Mouse (Mus musculus) frontal cortex, postnatal 25 days (tissue): ENCODE results near the gene Cdc42se2.

Experiments
- DNase-seq, 2 experiments: peaks; one replicate each; pipeline ENCODE4 v3.0.0; 2022; ENCODE audit warnings: low spot score in 2 of 2

Gene Cdc42se2

DNA sequence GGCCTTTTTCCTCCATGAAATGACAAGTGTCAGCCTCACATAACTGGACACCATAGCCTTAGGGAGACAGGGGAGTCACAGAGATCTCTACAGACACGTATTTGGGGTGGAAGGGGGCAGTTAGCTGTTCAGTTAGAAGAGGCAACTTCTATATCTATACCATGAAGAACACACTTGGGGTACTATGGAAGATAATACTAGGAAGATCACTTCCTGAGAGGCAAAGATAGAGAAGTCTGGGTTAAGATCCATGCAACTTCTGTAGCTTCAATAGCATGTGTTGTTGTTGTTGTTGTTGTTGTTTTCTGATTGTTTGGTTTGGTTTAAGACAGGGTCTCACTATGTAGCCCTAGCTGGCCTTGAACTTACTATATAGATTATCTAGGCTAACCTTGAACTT, 5.7 kb upstream of the Cdc42se2 start:
- no peak for DNase-seq

DNA sequence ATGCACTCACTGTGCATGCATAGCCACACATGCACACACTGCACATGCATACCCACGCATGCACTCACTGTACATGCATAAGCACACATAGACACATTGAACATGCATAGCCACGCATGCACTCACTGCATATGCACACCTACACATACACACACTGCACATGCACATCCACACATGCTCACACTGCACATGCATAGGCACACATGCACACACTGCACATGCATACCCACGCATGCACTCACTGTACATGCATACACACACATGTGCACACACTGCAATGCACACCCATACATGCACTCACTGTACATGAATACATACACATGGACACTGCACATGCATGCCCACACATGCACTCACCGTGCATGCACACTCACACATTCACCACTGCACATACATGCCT, 4.0 kb upstream of the Cdc42se2 start:
- DNase-seq: no peak

- peak; percentile 37 to 45 for DNase-seq
These were observed 502 bp downstream of the Cdc42se2 start for GRCm38 (mm10) chr11:54786858-54787487.

GRCm38 (mm10) chr11:54785566-54785965, 1.9 kb downstream of the Cdc42se2 start:
- DNase-seq: no peak

DNA sequence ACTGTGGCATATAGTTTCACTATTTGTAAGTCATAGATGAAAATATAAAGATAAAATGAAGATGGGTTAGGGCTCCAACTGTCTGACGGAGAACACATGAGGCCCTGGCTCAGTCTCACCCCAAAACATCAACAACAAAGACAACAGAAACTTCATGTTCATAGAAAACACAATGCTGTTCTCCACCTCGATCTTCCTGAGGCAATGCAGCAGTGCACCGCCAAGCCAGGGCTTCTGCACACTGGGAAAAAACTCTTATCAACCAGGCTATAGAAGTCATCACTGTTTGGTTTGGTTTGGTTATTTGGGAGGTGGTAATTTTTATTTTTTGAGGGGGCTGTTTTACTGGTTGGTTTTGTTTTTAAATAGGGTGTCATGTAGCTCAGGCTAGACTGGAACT, 3.0 kb downstream of the Cdc42se2 start:
- DNase-seq: no peak

DNA sequence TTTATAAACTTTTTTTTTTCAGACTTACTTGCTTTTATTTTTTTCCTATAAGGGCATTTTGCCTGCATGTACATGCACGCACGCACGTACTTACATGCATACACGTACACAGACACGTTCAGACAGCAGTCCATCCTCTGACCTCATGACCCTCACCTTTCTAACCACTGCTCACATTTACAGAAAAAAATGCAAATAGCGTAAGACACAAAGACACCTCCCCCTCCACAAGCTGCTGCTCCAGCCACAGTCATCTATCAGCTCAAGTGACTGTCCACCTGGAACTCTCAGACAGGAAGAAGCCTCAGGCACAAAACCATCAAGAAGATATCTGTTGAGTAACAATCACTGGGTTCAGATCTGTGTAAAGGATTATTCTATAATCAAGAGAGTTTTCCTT, 5.2 kb downstream of the Cdc42se2 start:
- no peak for DNase-seq

GRCm38 (mm10) chr11:54779946-54780345, 7.5 kb downstream of the Cdc42se2 start:
- DNase-seq: no peak

GRCm38 (mm10) chr11:54778131-54778844, 9.2 kb downstream of the Cdc42se2 start:
- no peak for DNase-seq

- no peak for DNase-seq
These were observed 9.9 kb downstream of the Cdc42se2 start for GRCm38 (mm10) chr11:54777387-54778130.

GRCm38 (mm10) chr11:54776735-54777333, 10.6 kb downstream of the Cdc42se2 start:
- DNase-seq: no peak

- no peak for DNase-seq
These were observed 11.1 kb downstream of the Cdc42se2 start for GRCm38 (mm10) chr11:54776367-54776701.

- DNase-seq: no peak
These were observed 11.7 kb downstream of the Cdc42se2 start for GRCm38 (mm10) chr11:54775628-54776366.

GRCm38 (mm10) chr11:54774282-54775078, 13.0 kb downstream of the Cdc42se2 start:
- DNase-seq: no peak

- no peak for DNase-seq
These were observed 15.9 kb downstream of the Cdc42se2 start for GRCm38 (mm10) chr11:54771549-54771948.

- DNase-seq: no peak
These were observed 17.6 kb downstream of the Cdc42se2 start for GRCm38 (mm10) chr11:54769843-54770242.

DNA sequence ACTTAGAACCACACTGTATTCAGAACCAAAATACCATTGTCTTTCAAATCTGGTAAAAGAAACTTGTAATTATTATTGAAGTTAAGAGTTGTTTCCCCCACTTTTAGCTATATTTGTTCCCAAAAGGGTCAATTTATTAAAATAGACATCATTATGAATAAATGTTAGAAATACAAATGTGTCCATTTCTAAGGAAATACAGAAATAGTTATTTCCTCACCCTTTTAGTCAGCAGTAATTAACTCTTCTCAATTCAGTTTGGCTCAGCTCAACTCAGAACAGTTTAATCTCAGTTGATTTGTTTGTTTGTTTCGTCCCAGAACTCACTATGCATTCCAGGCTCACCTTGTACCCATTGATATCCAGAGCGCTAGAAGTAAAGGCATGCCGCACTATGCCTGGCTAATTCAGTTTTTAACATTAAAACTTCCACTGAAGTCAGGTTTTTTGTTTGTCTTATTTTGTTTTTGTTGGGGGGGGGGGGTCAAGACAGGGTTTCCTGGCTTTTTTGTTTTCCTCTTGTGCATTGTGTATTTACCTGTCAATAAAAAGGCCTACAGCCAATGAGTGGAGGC, 19.3 kb downstream of the Cdc42se2 start:
- no peak for DNase-seq

DNA sequence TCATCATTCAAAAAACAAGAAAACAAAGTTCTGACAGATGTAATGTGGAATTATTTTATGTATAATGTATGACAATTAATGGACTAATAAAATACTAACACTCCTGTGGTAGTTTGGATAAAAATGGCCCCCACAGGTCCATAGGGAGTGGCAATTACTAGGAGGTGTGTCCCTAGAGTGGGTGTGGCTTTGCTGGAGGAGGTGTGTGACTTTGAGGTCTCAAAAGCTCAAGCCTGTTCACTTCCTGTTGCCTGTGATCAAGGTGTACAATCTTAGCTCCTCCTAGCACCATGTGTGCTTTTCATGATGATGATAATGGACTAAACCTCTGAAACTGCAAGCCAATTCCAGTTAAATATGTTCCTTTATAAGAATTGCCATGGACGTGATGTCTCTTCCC, 22.7 kb downstream of the Cdc42se2 start:
- no peak for DNase-seq

GRCm38 (mm10) chr11:54764026-54764425, 23.4 kb downstream of the Cdc42se2 start:
- DNase-seq: no peak

DNA sequence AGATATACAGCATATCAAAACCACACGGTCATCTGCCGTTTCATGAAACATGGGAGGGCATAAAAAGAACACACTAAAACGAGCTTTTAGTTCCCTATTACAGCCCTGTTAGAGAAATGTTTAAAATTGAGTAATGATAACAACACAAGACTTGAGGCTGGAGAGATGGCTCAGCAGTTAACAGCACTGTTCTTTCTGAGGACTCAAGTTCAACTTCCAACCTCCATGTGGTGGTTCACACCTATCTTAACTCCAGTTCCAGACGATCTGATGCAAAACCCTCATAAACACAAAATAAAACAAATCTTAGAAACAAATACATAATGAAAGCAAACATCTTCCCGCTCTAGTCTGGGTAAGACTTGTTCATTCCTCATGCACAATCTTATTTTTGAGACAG, 24.7 kb downstream of the Cdc42se2 start:
- no peak for DNase-seq

GRCm38 (mm10) chr11:54757993-54758392, 29.5 kb downstream of the Cdc42se2 start:
- no peak for DNase-seq
